Mouse (Mus musculus) brain, embryonic 14.5 days (tissue): ENCODE measurements around the gene Bsx.

Source experiments
- CTCF ChIP-seq: fragments of 200-500 bp; IDR thresholded peaks from 2 replicates; pipeline ENCODE4 v1.5.1; 2012; ENCODE audit warnings: inconsistent platforms, mild to moderate bottlenecking, moderate library complexity, borderline replicate concordance; ENCODE audit not compliant: insufficient read depth, insufficient read length; ENCODE audit errors: extremely low read depth
- POLR2A ChIP-seq: fragments of 200-500 bp; IDR thresholded peaks from 2 replicates; pipeline ENCODE4 v1.6.1; 2012; ENCODE audit warnings: mild to moderate bottlenecking, inconsistent platforms, borderline replicate concordance; ENCODE audit not compliant: poor library complexity, insufficient read depth, insufficient read length, severe bottlenecking; ENCODE audit errors: extremely low read depth

DNA sequence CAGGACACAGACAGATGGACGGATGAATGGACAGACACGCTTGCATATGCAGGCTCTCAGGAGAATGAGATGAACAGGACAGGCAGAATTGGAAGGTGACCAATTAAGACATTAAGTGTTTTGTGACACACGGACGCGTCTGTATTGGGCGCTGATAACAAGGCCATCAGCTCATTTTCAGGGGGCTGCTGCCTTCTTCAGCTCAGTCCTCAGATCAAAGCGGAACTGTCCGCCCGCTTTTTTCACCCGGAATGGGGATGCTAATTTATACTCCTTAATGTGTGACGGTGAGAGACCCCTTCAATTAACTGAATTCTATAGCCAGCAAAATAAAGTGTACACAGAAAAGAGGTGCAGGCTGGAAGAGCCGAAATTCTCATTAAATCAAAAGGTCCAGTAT is 15.5 kb downstream of the Bsx start:
- TF ChIP-seq POLR2A, result no peak
- TF ChIP-seq CTCF, result no peak
